Mouse (Mus musculus) heart, adult 2 months (tissue): ENCODE measurements around the gene Supt20.

ENCODE experiments used
- CTCF ChIP-seq: fragments of 200-600 bp; IDR thresholded peaks from 2 replicates; pipeline ENCODE4 v1.8.1; 2022; ENCODE audit warnings: antibody characterized with exemption, mild to moderate bottlenecking, moderate library complexity
- EP300 ChIP-seq: fragments of 200-500 bp; IDR thresholded peaks from 2 replicates; pipeline ENCODE4 v1.6.1; 2011; ENCODE audit warnings: low read depth, low read length, control low read depth; ENCODE audit not compliant: insufficient read depth
- POLR2A ChIP-seq: fragments of 200-500 bp; IDR thresholded peaks from 2 replicates; pipeline ENCODE4 v1.6.1; 2011; ENCODE audit warnings: mild to moderate bottlenecking, low read depth, low read length, control low read depth; ENCODE audit not compliant: insufficient read depth

GRCm38 (mm10) chr3:54718947-54719346 is 26.3 kb downstream of the Supt20 start:
- TF ChIP-seq EP300 (no peak), CTCF (no peak), POLR2A (no peak)
